Mouse (Mus musculus): ENCODE results near the gene Tmem207. TPM values are rescaled to one million over a fixed set of nuclear protein-coding genes. Genes with fewer than 3 reads are reported as not detected.

Gene Tmem207
- polyA plus RNA-seq, 1 experiment: not detected

DNA sequence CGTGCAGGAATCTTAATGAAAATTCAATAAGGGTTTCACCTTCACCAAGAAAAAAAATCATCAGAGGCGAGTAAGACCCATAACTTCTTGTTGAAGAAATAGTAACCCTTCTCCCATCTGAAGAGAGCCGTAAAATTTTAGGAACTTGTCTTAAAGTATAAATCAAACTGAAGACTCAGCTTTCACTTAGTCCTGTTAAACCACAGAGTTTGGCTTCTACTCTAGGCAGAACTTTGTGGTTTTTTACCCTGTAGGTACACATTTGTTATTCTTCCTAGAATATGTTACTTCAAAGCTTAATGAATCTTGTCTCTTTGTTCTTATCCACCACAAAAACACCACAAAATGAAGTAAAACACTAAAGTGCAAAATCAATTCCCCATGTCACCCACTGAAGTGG is 25.7 kb upstream of the Tmem207 start:
- no peak overlapping the region for H3K27ac ChIP-seq (ENCODE audit: insufficient read depth, low read depth, low read length)
- WGBS: 68% methylated on average over 3 of the region's 3 CpGs
- H3K36me3 ChIP-seq (ENCODE audit: control insufficient read depth, insufficient read depth, low read length): no peaks in the 10 kb centered on the region
- no peaks in the 10 kb centered on the region for H3K4me1 ChIP-seq (ENCODE audit: control insufficient read depth, insufficient read depth, insufficient read length, low read length)
- TF ChIP-seq POLR2A (IDR thresholded peaks at IDR 0.05; ENCODE audit: low read depth, low read length) (no peak), CTCF (IDR thresholded peaks at IDR 0.05; ENCODE audit: extremely low read depth, insufficient read length, insufficient replicate concordance, low read depth, low read length) (no peak)
- no peaks in the 10 kb centered on the region for H3K27me3 ChIP-seq (ENCODE audit: control insufficient read depth, insufficient read depth, low read length)
- H3K4me3 ChIP-seq (ENCODE audit: low read depth, low read length): no peak overlapping the region

DNA sequence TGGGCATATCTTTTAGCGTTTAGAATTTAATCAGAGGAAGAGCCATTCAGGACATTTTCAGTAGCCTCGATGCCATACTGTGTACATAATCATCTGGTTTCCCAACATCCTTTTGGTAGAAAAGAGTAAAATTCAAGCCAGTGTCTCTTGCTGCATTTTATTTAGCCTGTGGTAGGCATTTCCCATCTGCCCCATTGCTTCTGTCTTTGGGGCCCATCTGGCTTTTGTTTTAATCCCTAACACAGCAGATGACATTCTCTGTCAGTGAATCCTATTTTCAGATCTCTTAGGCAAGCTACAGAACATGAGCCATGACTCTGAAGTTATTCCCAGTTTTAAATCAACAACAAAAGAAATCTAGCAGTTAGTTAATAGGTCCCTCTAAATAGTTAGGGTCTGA is 22.7 kb upstream of the Tmem207 start:
- H3K36me3 ChIP-seq (ENCODE audit: control insufficient read depth, insufficient read depth, low read length): no peaks in the 10 kb centered on the region
- TF ChIP-seq CTCF (IDR thresholded peaks at IDR 0.05; ENCODE audit: extremely low read depth, insufficient read length, insufficient replicate concordance, low read depth, low read length): no peak
- TF ChIP-seq POLR2A (IDR thresholded peaks at IDR 0.05; ENCODE audit: low read depth, low read length): no peak
- H3K27ac ChIP-seq (ENCODE audit: insufficient read depth, low read depth, low read length): no peak overlapping the region
- 90% methylated on average over 2 of the region's 2 CpGs for WGBS
- H3K4me3 ChIP-seq (ENCODE audit: low read depth, low read length): no peak overlapping the region
- no peaks in the 10 kb centered on the region for H3K27me3 ChIP-seq (ENCODE audit: control insufficient read depth, insufficient read depth, low read length)
- no peaks in the 10 kb centered on the region for H3K4me1 ChIP-seq (ENCODE audit: control insufficient read depth, insufficient read depth, insufficient read length, low read length)

DNA sequence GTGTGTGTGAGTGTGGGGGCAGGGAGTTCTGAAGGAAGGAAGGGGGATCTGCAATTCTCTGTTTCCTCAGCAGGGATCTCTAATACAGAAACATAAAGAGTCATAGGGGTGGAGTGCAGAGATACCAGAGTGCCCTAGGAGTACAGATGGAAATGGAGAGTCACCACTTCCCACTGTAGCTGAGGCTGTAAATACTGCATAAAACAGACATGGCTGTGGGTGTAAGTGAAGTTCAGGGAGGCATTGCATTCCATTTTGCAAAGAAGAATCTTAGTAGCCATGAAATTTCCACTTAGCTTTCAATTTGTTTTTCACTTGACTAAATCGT is 20.3 kb upstream of the Tmem207 start:
- H3K4me1 ChIP-seq (ENCODE audit: control insufficient read depth, insufficient read depth, insufficient read length, low read length): no peaks in the 10 kb centered on the region
- H3K27ac ChIP-seq (ENCODE audit: insufficient read depth, low read depth, low read length): no peak overlapping the region
- no peak for TF ChIP-seq POLR2A (IDR thresholded peaks at IDR 0.05; ENCODE audit: low read depth, low read length)
- no peak for TF ChIP-seq CTCF (IDR thresholded peaks at IDR 0.05; ENCODE audit: extremely low read depth, insufficient read length, insufficient replicate concordance, low read depth, low read length)
- H3K4me3 ChIP-seq (ENCODE audit: low read depth, low read length): no peak overlapping the region
- no peaks in the 10 kb centered on the region for H3K27me3 ChIP-seq (ENCODE audit: control insufficient read depth, insufficient read depth, low read length)
- WGBS: 71% methylated on average over 1 of the region's 1 CpGs
- no peaks in the 10 kb centered on the region for H3K36me3 ChIP-seq (ENCODE audit: control insufficient read depth, insufficient read depth, low read length)

DNA sequence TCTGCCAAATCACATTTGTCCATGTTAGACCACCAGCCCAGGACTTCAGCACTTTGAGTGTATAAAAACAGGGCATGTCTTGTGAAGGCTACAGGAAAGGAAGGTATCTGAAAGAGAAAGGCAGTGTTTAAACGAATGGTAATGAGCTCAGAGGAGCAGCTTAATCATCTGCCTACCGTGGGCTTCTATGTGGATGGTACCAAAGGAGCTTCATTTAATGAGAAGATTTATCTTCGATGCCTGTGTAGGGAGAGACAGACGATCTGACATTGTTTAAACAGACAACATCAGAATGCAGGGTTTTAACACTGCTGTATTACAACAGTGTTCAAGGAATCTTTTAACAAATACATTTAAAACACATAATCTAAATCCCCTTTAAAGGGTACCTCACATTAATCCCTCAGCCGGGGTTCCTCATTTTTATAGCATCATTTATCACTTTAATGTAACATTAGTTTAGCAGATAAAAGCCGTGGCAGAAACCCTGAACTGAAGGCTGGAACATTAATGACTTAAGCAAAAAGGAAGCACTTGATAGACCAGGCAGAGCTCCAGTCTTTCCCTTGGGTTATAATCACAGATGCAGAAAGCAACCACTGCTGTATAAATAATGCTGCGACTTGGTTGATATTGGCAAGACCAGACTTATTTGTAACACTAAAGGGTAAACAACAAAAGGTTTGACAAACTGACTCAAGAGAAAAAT is 19.8 kb upstream of the Tmem207 start:
- no peak overlapping the region for H3K27ac ChIP-seq (ENCODE audit: insufficient read depth, low read depth, low read length)
- H3K4me1 ChIP-seq (ENCODE audit: control insufficient read depth, insufficient read depth, insufficient read length, low read length): no peaks in the 10 kb centered on the region
- H3K27me3 ChIP-seq (ENCODE audit: control insufficient read depth, insufficient read depth, low read length): no peaks in the 10 kb centered on the region
- TF ChIP-seq POLR2A (IDR thresholded peaks at IDR 0.05; ENCODE audit: low read depth, low read length) (no peak), CTCF (IDR thresholded peaks at IDR 0.05; ENCODE audit: extremely low read depth, insufficient read length, insufficient replicate concordance, low read depth, low read length) (no peak)
- 15% methylated on average over 7 of the region's 7 CpGs for WGBS
- no peaks in the 10 kb centered on the region for H3K36me3 ChIP-seq (ENCODE audit: control insufficient read depth, insufficient read depth, low read length)
- H3K4me3 ChIP-seq (ENCODE audit: low read depth, low read length): no peak overlapping the region

DNA sequence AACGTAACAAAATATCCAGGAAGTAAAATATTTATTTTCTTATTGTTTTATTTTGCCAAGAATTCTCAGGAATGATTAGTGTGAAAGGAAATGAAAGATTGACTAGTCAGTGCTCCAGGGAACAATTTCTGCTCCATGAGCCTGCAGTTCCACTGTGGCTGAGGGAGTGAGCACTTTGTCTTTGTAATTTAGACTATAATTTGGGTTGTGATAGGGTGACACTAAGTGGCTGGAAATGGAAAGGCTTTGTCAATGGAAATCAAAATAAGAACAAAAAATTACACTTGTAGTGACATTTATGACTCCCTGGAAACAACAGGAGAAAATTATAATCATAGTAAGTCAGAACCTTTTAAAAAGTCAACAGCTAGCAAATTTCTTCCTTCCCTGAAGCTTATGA is 5.7 kb upstream of the Tmem207 start:
- TF ChIP-seq CTCF (IDR thresholded peaks at IDR 0.05; ENCODE audit: extremely low read depth, insufficient read length, insufficient replicate concordance, low read depth, low read length) (no peak), POLR2A (IDR thresholded peaks at IDR 0.05; ENCODE audit: low read depth, low read length) (no peak)
- H3K27ac ChIP-seq (ENCODE audit: insufficient read depth, low read depth, low read length): no peak overlapping the region
- H3K36me3 ChIP-seq (ENCODE audit: control insufficient read depth, insufficient read depth, low read length): no peaks in the 10 kb centered on the region
- H3K27me3 ChIP-seq (ENCODE audit: control insufficient read depth, insufficient read depth, low read length): no peaks in the 10 kb centered on the region
- no peaks in the 10 kb centered on the region for H3K4me1 ChIP-seq (ENCODE audit: control insufficient read depth, insufficient read depth, insufficient read length, low read length)
- 49% methylated on average over 1 of the region's 1 CpGs for WGBS
- no peak overlapping the region for H3K4me3 ChIP-seq (ENCODE audit: low read depth, low read length)

DNA sequence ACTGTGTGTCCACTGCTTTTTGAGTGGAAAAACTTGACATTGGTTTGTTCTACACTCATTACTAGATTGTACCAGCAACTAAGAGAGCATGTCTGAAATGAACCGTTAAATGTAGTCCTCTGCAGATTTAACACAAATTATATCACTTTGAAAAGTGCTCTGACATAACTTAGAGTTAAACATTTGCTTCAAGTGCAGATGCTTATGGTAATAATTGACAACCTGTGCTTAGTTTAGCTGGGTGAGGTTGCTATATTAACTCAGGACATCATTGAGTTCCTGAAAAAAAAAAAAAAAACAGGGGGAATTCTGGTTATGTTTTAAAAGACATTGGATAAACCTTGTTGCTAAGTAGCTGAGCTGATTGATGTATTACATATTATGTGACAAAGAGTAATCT is 3.9 kb upstream of the Tmem207 start:
- H3K4me3 ChIP-seq (ENCODE audit: low read depth, low read length): no peak overlapping the region
- H3K27me3 ChIP-seq (ENCODE audit: control insufficient read depth, insufficient read depth, low read length): no peaks in the 10 kb centered on the region
- no peak overlapping the region for H3K27ac ChIP-seq (ENCODE audit: insufficient read depth, low read depth, low read length)
- H3K36me3 ChIP-seq (ENCODE audit: control insufficient read depth, insufficient read depth, low read length): no peaks in the 10 kb centered on the region
- 52% methylated on average over 1 of the region's 1 CpGs for WGBS
- no peaks in the 10 kb centered on the region for H3K4me1 ChIP-seq (ENCODE audit: control insufficient read depth, insufficient read depth, insufficient read length, low read length)
- TF ChIP-seq CTCF (IDR thresholded peaks at IDR 0.05; ENCODE audit: extremely low read depth, insufficient read length, insufficient replicate concordance, low read depth, low read length): no peak
- TF ChIP-seq POLR2A (IDR thresholded peaks at IDR 0.05; ENCODE audit: low read depth, low read length): no peak

DNA sequence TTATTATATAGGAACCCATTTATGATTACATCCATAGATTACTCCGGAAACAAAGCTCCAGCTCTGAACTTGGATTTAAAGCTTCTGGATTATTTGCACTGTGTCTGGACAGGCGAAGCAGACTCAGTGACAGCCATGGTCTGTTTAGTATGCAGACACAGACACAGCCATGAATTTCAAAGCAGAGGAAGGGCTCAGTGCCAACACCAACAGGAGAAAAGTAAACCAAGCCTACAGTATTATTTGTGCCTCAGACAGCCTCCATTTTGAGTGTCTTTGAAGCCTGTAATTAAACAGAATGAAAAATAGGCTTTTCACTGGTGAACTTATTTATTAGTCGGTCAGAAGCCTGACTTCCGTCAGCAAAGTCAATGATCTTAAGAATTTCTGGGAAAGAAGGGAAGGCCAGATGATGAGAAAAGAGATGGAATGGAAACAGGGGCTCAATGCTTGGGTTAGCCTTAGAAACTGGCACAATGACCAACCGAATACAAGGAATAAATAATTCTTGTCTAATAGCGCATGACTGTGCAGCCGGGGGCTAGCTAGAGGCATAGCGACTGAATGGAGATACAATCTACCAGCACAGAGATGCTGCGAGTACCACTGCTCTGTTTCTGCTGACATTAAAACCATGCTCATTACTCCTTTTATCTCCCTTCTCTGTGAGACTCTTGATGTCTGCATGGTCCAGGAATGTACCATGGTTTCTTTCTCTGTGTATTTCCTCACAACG is 1.5 kb upstream of the Tmem207 start:
- Histone ChIP-seq H3K27me3 (ENCODE audit: control insufficient read depth, insufficient read depth, low read length) (no peaks in the 10 kb centered on the region), H3K27ac (ENCODE audit: insufficient read depth, low read depth, low read length) (no peak overlapping the region), H3K4me1 (ENCODE audit: control insufficient read depth, insufficient read depth, insufficient read length, low read length) (no peaks in the 10 kb centered on the region), H3K4me3 (ENCODE audit: low read depth, low read length) (no peak overlapping the region), H3K36me3 (ENCODE audit: control insufficient read depth, insufficient read depth, low read length) (no peaks in the 10 kb centered on the region)
- WGBS: 78% methylated on average over 10 of the region's 10 CpGs
- TF ChIP-seq POLR2A (IDR thresholded peaks at IDR 0.05; ENCODE audit: low read depth, low read length) (no peak), CTCF (IDR thresholded peaks at IDR 0.05; ENCODE audit: extremely low read depth, insufficient read length, insufficient replicate concordance, low read depth, low read length) (no peak)

Measured in small intestine, adult 2 months (tissue).